Mouse (Mus musculus): ENCODE results near the gene Polg2.

- TF ChIP-seq CTCF (IDR thresholded peaks at IDR 0.05; ENCODE audit: insufficient read depth, low read length), result no peak
- TF ChIP-seq POLR2A (IDR thresholded peaks at IDR 0.05; ENCODE audit: borderline replicate concordance, extremely low read depth, low read depth, low read length), result peak; percentile 69; the same call in 1 of the 2 replicates
Measured at GRCm38 (mm10) chr11:106787131-106788025, 8.0 kb upstream of the Polg2 start.
